Comparison of ENCODE assay signal across 20 mouse cellular contexts in genomic region chr12:108305172-108305571, GRCm38 (mm10). TPM values are rescaled to one million over a fixed set of nuclear protein-coding genes. Genes with fewer than 3 reads are reported as not detected.
DNase-seq lines count a peak whose midpoint lies in the region; ATAC-seq and TF ChIP-seq lines count a peak whose summit lies in the region.
"Had no signal": no experiment of that assay in that cellular context is flagged by ENCODE, and none has a peak within 500 bp of the region (broad histone marks: within the 10 kb centered on the region; RNA-seq: fewer than 3 reads in every experiment).

No protein-coding gene starts in this region.

- intact Hi-C loops in heart, postnatal 25 days (cut with DNase I) = no loop called here

- H3K9me3 ChIP-seq in midbrain, postnatal 0 days (ENCODE audit: low read length) = no peaks in the 10 kb centered on the region
- no peaks in the 10 kb centered on the region for H3K9me3 ChIP-seq in midbrain, embryonic 11.5 days (ENCODE audit: control insufficient read depth, low read length)
- H3K9me3 ChIP-seq in intestine, postnatal 0 days (ENCODE audit: control insufficient read depth) = no peaks in the 10 kb centered on the region
- H3K9me3 ChIP-seq in liver, postnatal 0 days (ENCODE audit: low read length) = no peaks in the 10 kb centered on the region
- H3K9me3 ChIP-seq: forebrain, embryonic 13.5 days; heart, embryonic 10.5 days; hindbrain, embryonic 15.5 days had no signal

- peak overlapping the region; percentile 96; the same call in 1 of the 2 replicates for H3K4me2 ChIP-seq in midbrain, postnatal 0 days (ENCODE audit: low read depth, low read length, poor library complexity, severe bottlenecking)
- no peak overlapping the region for H3K4me2 ChIP-seq in midbrain, embryonic 11.5 days
- H3K4me2 ChIP-seq in intestine, postnatal 0 days (replicated peaks; ENCODE audit: low read depth) = peak overlapping the region; percentile 95; the same call in 1 of the 2 replicates
- no peak overlapping the region for H3K4me2 ChIP-seq in liver, postnatal 0 days (ENCODE audit: low read depth, low read length)

- no peak overlapping the region for H3K9ac ChIP-seq in midbrain, postnatal 0 days (replicated peaks; ENCODE audit: low read length, poor library complexity, severe bottlenecking)
- no peak overlapping the region for H3K9ac ChIP-seq in midbrain, embryonic 11.5 days (ENCODE audit: low read length)
- H3K9ac ChIP-seq in intestine, postnatal 0 days (ENCODE audit: low read depth, low read length) = no peak overlapping the region
- H3K9ac ChIP-seq in liver, postnatal 0 days (replicated peaks) = no peak overlapping the region

- no peak for TF ChIP-seq EP300 in liver, postnatal 0 days (IDR thresholded peaks at IDR 0.05; ENCODE audit: low read depth)

- peaks cover 5% of the 10 kb centered on the region; the same call in 1 of the 2 replicates for H3K4me1 ChIP-seq in midbrain, postnatal 0 days (ENCODE audit: insufficient read depth, low read length)
- H3K4me1 ChIP-seq in midbrain, embryonic 11.5 days (ENCODE audit: control insufficient read depth, insufficient read depth, low read length) = peaks cover 19% of the 10 kb centered on the region
- H3K4me1 ChIP-seq in intestine, postnatal 0 days (replicated peaks; ENCODE audit: control insufficient read depth, insufficient read depth, low read length) = no peaks in the 10 kb centered on the region
- peaks cover 2% of the 10 kb centered on the region; the same call in 1 of the 2 replicates for H3K4me1 ChIP-seq in liver, postnatal 0 days (ENCODE audit: insufficient read depth)

- H3K36me3 ChIP-seq in midbrain, postnatal 0 days (ENCODE audit: insufficient read depth, low read length) = no peaks in the 10 kb centered on the region
- no peaks in the 10 kb centered on the region for H3K36me3 ChIP-seq in midbrain, embryonic 11.5 days (ENCODE audit: control insufficient read depth, insufficient read depth, low read length)
- no peaks in the 10 kb centered on the region for H3K36me3 ChIP-seq in intestine, postnatal 0 days (ENCODE audit: control insufficient read depth, insufficient read depth)
- H3K36me3 ChIP-seq in liver, postnatal 0 days (replicated peaks; ENCODE audit: insufficient read depth, low read length) = no peaks in the 10 kb centered on the region
- H3K36me3 ChIP-seq: heart, embryonic 10.5 days; hindbrain, embryonic 15.5 days had no signal

- H3K4me3 ChIP-seq in midbrain, postnatal 0 days (ENCODE audit: low read depth, low read length) = no peak overlapping the region
- no peak overlapping the region for H3K4me3 ChIP-seq in midbrain, embryonic 11.5 days (ENCODE audit: low read depth, low read length)
- no peak overlapping the region for H3K4me3 ChIP-seq in intestine, postnatal 0 days (ENCODE audit: low read depth, low read length)
- no peak overlapping the region for H3K4me3 ChIP-seq in liver, postnatal 0 days (ENCODE audit: low read depth, low read length)

- no peaks in the 10 kb centered on the region for H3K27me3 ChIP-seq in midbrain, postnatal 0 days (ENCODE audit: insufficient read depth, low read length)
- no peaks in the 10 kb centered on the region; the same call in 1 of the 2 replicates for H3K27me3 ChIP-seq in midbrain, embryonic 11.5 days (ENCODE audit: control insufficient read depth, insufficient read depth, low read length)
- peaks cover 21% of the 10 kb centered on the region for H3K27me3 ChIP-seq in intestine, postnatal 0 days (replicated peaks; ENCODE audit: control insufficient read depth, insufficient read depth, low read length)
- peaks cover 33% of the 10 kb centered on the region for H3K27me3 ChIP-seq in liver, postnatal 0 days (ENCODE audit: insufficient read depth, low read length)
- H3K27me3 ChIP-seq: hindbrain, embryonic 15.5 days had no signal

- no peak for ATAC-seq in midbrain, postnatal 0 days (ENCODE audit: low FRiP score)
- no peak for ATAC-seq in midbrain, embryonic 11.5 days (ENCODE audit: low FRiP score)
- no peak for ATAC-seq in intestine, postnatal 0 days
- ATAC-seq in liver, postnatal 0 days = no peak
- ATAC-seq: forebrain, embryonic 13.5 days had no signal

- DNase-seq in heart, adult 11 months = peak; percentile 90
- no peak for DNase-seq in heart, postnatal 25 days (ENCODE audit: low spot score)
- DNase-seq in midbrain, postnatal 0 days (ENCODE audit: low spot score) = no peak
- DNase-seq in midbrain, embryonic 11.5 days (ENCODE audit: low spot score, missing footprints) = no peak
- DNase-seq in liver, postnatal 0 days = no peak
- no peak for DNase-seq in gastrocnemius, adult 18-20 months (ENCODE audit: low spot score)
- DNase-seq: adrenal gland, adult 8-10 months; adrenal gland, postnatal 36 days; B cell, adult 2 months; cerebellum, adult 18-20 months; cerebellum, adult 9-11 months; cerebellum, postnatal 36 days; forebrain, postnatal 0 days; gastrocnemius, postnatal 36 days; heart, postnatal 10 days had no signal

- WGBS in midbrain, postnatal 0 days = 82% methylated on average over 8 of the region's 8 CpGs
- WGBS in midbrain, embryonic 11.5 days = 83% methylated on average over 8 of the region's 8 CpGs
- 79% methylated on average over 8 of the region's 8 CpGs for whole genome bisulfite sequencing in intestine, postnatal 0 days
- 72% methylated on average over 8 of the region's 8 CpGs for WGBS in liver, postnatal 0 days (ENCODE audit: insufficient replicate concordance)

- TF ChIP-seq CTCF in midbrain, postnatal 0 days (IDR thresholded peaks at IDR 0.05) = no peak
- no peak for TF ChIP-seq CTCF in intestine, postnatal 0 days (IDR thresholded peaks at IDR 0.05; ENCODE audit: low read depth)
- TF ChIP-seq CTCF in liver, postnatal 0 days (IDR thresholded peaks at IDR 0.05; ENCODE audit: low read depth) = no peak

- H3K27ac ChIP-seq in midbrain, postnatal 0 days (ENCODE audit: low read depth, low read length) = no peak overlapping the region
- no peak overlapping the region for H3K27ac ChIP-seq in midbrain, embryonic 11.5 days (ENCODE audit: low read depth, low read length)
- no peak overlapping the region for H3K27ac ChIP-seq in intestine, postnatal 0 days (ENCODE audit: low read depth, low read length)
- no peak overlapping the region for H3K27ac ChIP-seq in liver, postnatal 0 days (ENCODE audit: low read depth)
- H3K27ac ChIP-seq: forebrain, embryonic 13.5 days had no signal

RNA-seq across cellular contexts. Expression of gene Hhipl1, which starts 0.9 kb away (rescaled TPM):
- 1 to 10 TPM in 1 of 2 experiments, under 1 TPM in 1; 0.95 to 1.7 TPM for total RNA-seq in heart, postnatal 25 days (2021)
- 9.3 and 10.4 TPM in 2 replicates for total RNA-seq in midbrain, postnatal 0 days (2014; rRNA removed)
- 2.7 and 2.9 TPM in 2 replicates for polyA plus RNA-seq in midbrain, postnatal 0 days (2015; fragmentation: Nextera tagmentation; extraction: Ambion mirVana)
- polyA plus RNA-seq in midbrain, embryonic 11.5 days (2014; fragmentation: Nextera tagmentation; extraction: Ambion mirVana) = 2.7 and 3.5 TPM in 2 replicates
- 0.20 TPM in 2 replicates for polyA plus RNA-seq in intestine, postnatal 0 days (2015; fragmentation: Nextera tagmentation; extraction: Ambion mirVana)
- polyA plus RNA-seq in liver, postnatal 0 days (2015; fragmentation: Nextera tagmentation; extraction: Ambion mirVana) = 0.02 TPM in 1 of 2 replicates, not detected in the other
- total RNA-seq in gastrocnemius, adult 18-20 months (2021) = 1 to 10 TPM; 1.1 to 1.2 TPM
- total RNA-seq: hematopoietic stem cell, adult 5-6 weeks had no signal

RNA-seq across cellular contexts. Expression of gene Cyp46a1, which starts 29.0 kb away (rescaled TPM):
- total RNA-seq in heart, postnatal 25 days (2021) = under 1 TPM; 0.31 to 0.36 TPM
- total RNA-seq in midbrain, postnatal 0 days (2014; rRNA removed) = 33.2 and 36.0 TPM in 2 replicates
- polyA plus RNA-seq in midbrain, postnatal 0 days (2015; fragmentation: Nextera tagmentation; extraction: Ambion mirVana) = 52.0 and 55.3 TPM in 2 replicates
- 8.6 and 10.2 TPM in 2 replicates for polyA plus RNA-seq in midbrain, embryonic 11.5 days (2014; fragmentation: Nextera tagmentation; extraction: Ambion mirVana)
- polyA plus RNA-seq in intestine, postnatal 0 days (2015; fragmentation: Nextera tagmentation; extraction: Ambion mirVana) = 0.85 and 0.86 TPM in 2 replicates
- 0.09 and 0.23 TPM in 2 replicates for polyA plus RNA-seq in liver, postnatal 0 days (2015; fragmentation: Nextera tagmentation; extraction: Ambion mirVana)
- under 1 TPM; 0.11 to 0.21 TPM for total RNA-seq in gastrocnemius, adult 18-20 months (2021)

RNA-seq across cellular contexts. Expression of gene Ccdc85c, which starts 29.9 kb away (rescaled TPM):
- total RNA-seq in heart, postnatal 25 days (2021) = 10 to 100 TPM; 36.4 to 40.9 TPM
- total RNA-seq in midbrain, postnatal 0 days (2014; rRNA removed) = 69.1 and 89.6 TPM in 2 replicates
- polyA plus RNA-seq in midbrain, postnatal 0 days (2015; fragmentation: Nextera tagmentation; extraction: Ambion mirVana) = 16.6 and 19.9 TPM in 2 replicates
- 19.2 and 20.4 TPM in 2 replicates for polyA plus RNA-seq in midbrain, embryonic 11.5 days (2014; fragmentation: Nextera tagmentation; extraction: Ambion mirVana)
- polyA plus RNA-seq in intestine, postnatal 0 days (2015; fragmentation: Nextera tagmentation; extraction: Ambion mirVana) = 10.1 and 12.0 TPM in 2 replicates
- 1.5 TPM in 2 replicates for polyA plus RNA-seq in liver, postnatal 0 days (2015; fragmentation: Nextera tagmentation; extraction: Ambion mirVana)
- total RNA-seq in gastrocnemius, adult 18-20 months (2021) = 10 to 100 TPM; 39.4 to 42.6 TPM

Comparison
In these comparisons a context has a peak if more than half of its experiments do, and no peak if none do; other contexts are left out.
1. H3K4me2 ChIP-seq: peak in midbrain, postnatal 0 days (single experiment) and intestine, postnatal 0 days (single experiment); none in midbrain, embryonic 11.5 days (single experiment) and liver, postnatal 0 days (single experiment).